Mouse (Mus musculus) hindbrain, embryonic 12.5 days (tissue): ENCODE measurements around the gene Hmcn1. TPM values are rescaled to one million over a fixed set of nuclear protein-coding genes. Genes with fewer than 3 reads are reported as not detected.

ENCODE experiments used
- ATAC-seq: fragments of 200-750 bp; cut with Nextera tagmentation; 2 replicates; pipeline ENCODE4 v1.8.0; 2017; ENCODE audit warnings: moderate TSS enrichment; ENCODE audit not compliant: low FRiP score
- H3K27ac ChIP-seq: fragments of 300-500 bp; sonication (generic); 2 replicates; pipeline ENCODE4 v1.5.1; 2016; ENCODE audit warnings: mild to moderate bottlenecking
- H3K27me3 ChIP-seq: fragments of 300-500 bp; sonication (generic); 2 replicates; pipeline ENCODE4 v1.6.1; 2016; ENCODE audit warnings: mild to moderate bottlenecking
- H3K36me3 ChIP-seq: fragments of 300-500 bp; sonication (generic); 2 replicates; pipeline ENCODE4 v1.6.1; 2016; ENCODE audit warnings: mild to moderate bottlenecking
- H3K4me1 ChIP-seq: fragments of 300-500 bp; sonication (generic); 2 replicates; pipeline ENCODE4 v1.6.1; 2016
- H3K4me2 ChIP-seq: fragments of 300-500 bp; sonication (generic); replicated peaks from 2 replicates; pipeline ENCODE4 v1.6.1; 2016; ENCODE audit warnings: mild to moderate bottlenecking
- H3K4me3 ChIP-seq: fragments of 300-500 bp; sonication (generic); 2 replicates; pipeline ENCODE4 v1.5.1; 2016; ENCODE audit warnings: mild to moderate bottlenecking
- H3K9ac ChIP-seq: fragments of 300-500 bp; sonication (generic); 2 replicates; pipeline ENCODE4 v1.6.1; 2016; ENCODE audit warnings: mild to moderate bottlenecking, moderate library complexity
- H3K9me3 ChIP-seq: fragments of 300-500 bp; sonication (generic); replicated peaks from 2 replicates; pipeline ENCODE4 v1.6.1; 2016; ENCODE audit warnings: mild to moderate bottlenecking
- WGBS: fragments of 180-500 bp; shearing (Covaris S2); methylation state at CpG from one replicate; pipeline ENCODE4 v1.1.7; 2016; 5-methylcytosine and 5-hydroxymethylcytosine counted together
- polyA plus RNA-seq: library from polyadenylated mRNA; unstranded; fragments of >200 nt; fragmentation: Nextera tagmentation; extraction: Ambion mirVana; gene quantifications from 2 replicates; pipeline ENCODE4 v1.2.1, GENCODE M21; 2016

The Hmcn1 gene
- polyA plus RNA-seq, 1 experiment from 2014 or later, result 14.0 TPM

DNA sequence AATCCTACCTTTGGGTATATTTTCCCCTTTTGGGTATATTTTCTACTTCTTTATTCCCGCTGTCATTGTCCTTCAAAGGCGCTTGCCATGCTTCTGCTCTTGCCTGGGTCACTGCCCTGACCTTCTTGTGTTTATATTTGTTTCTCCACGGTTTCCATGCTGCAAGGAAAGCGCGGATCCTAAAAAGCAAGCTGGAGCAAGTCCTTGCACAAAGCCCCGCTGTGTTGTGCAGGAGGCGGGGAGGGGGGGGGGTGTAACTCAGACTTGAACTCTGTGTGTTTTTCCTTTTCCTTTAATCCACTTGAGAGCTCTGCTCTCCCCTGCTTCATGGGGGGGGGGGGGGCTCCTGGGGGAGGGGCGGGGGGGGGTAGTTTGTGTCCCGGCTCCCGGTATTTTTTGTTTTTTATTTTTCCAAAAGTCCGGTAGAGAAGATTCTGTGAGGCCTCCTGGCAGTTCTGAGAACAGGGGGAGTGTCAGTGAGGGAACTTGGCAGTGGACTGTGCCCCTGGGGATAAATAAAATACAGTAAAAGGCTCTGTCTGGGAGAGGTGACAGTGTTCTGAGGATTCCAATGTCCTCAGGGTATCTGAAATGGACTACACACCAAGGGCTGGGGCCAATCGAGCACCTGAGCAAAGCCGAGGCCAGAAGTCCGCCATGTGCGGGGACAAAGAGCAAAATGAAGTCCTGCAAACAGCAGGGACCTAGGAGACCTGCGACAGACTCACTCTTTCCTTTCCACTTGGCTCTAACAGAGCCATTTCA lies 457.3 kb downstream of the Hmcn1 start:
- peak; percentile 60; the same call in 1 of the 2 replicates for ATAC-seq
- Histone ChIP-seq H3K4me1 (peaks cover 11% of the 10 kb centered on the region), H3K9ac (no peak overlapping the region; the same call in 1 of the 2 replicates), H3K27ac (0 out of 2 replicates have a peak overlapping the region, but pooled peaks have one; percentile 36), H3K4me2 (peak overlapping the region; percentile 38), H3K9me3 (no peaks in the 10 kb centered on the region), H3K27me3 (peaks cover 3% of the 10 kb centered on the region; the same call in 1 of the 2 replicates), H3K36me3 (no peaks in the 10 kb centered on the region), H3K4me3 (no peak overlapping the region)
- 20% methylated on average over 16 of the region's 16 CpGs for WGBS

GRCm38 (mm10) chr1:150534587-150534986 lies 458.6 kb downstream of the Hmcn1 start:
- H3K9me3 ChIP-seq, result no peaks in the 10 kb centered on the region
- H3K4me1 ChIP-seq, result peaks cover 11% of the 10 kb centered on the region
- H3K36me3 ChIP-seq, result no peaks in the 10 kb centered on the region
- no peak for ATAC-seq
- H3K4me2 ChIP-seq, result no peak overlapping the region
- 89% methylated on average over 8 of the region's 8 CpGs for WGBS
- H3K4me3 ChIP-seq, result no peak overlapping the region
- H3K9ac ChIP-seq, result no peak overlapping the region
- peaks cover 3% of the 10 kb centered on the region; the same call in 1 of the 2 replicates for H3K27me3 ChIP-seq
- no peak overlapping the region for H3K27ac ChIP-seq

- Histone ChIP-seq H3K4me1 (no peaks in the 10 kb centered on the region), H3K27ac (no peak overlapping the region), H3K27me3 (no peaks in the 10 kb centered on the region), H3K9ac (no peak overlapping the region), H3K4me3 (no peak overlapping the region), H3K36me3 (no peaks in the 10 kb centered on the region), H3K4me2 (no peak overlapping the region), H3K9me3 (no peaks in the 10 kb centered on the region)
- ATAC-seq, result no peak
- WGBS, result 91% methylated on average over 2 of the region's 2 CpGs
Measured at GRCm38 (mm10) chr1:150513041-150513440, 480.2 kb downstream of the Hmcn1 start.

Other genes starting within 250 kb of the Hmcn1 start
- 0.95 and 0.96 TPM in 2 replicates for gene Gm47985, start 189.1 kb upstream of the Hmcn1 start, polyA plus RNA-seq
- not detected in 2 replicates for gene Gm8947, start 198.9 kb upstream of the Hmcn1 start, polyA plus RNA-seq
- not detected in 2 replicates for gene Gm47995, start 205.0 kb upstream of the Hmcn1 start, polyA plus RNA-seq
- 0.48 and 0.57 TPM in 2 replicates for gene 3110040M04Rik, start 210.7 kb upstream of the Hmcn1 start, polyA plus RNA-seq
- 0.33 TPM in 1 of 2 replicates, not detected in the other for gene Gm47996, start 216.7 kb upstream of the Hmcn1 start, polyA plus RNA-seq